Mouse (Mus musculus) thymus, adult 2 months (tissue): Measurements from ENCODE around the gene Lpcat3.

ENCODE experiments used
- CTCF ChIP-seq: fragments of 200-500 bp; IDR thresholded peaks from 2 replicates; pipeline ENCODE4 v1.5.1; 2012; ENCODE audit warnings: mild to moderate bottlenecking, control low read depth, low read length, moderate library complexity, borderline replicate concordance; ENCODE audit not compliant: control insufficient read depth, poor library complexity, insufficient read depth; ENCODE audit errors: extremely low read depth
- POLR2A ChIP-seq: fragments of 200-500 bp; IDR thresholded peaks from 2 replicates; pipeline ENCODE4 v1.6.1; 2012; ENCODE audit warnings: mild to moderate bottlenecking, low read length, control low read depth, moderate library complexity; ENCODE audit not compliant: control insufficient read depth, poor library complexity, insufficient read depth; ENCODE audit errors: extremely low read depth

DNA sequence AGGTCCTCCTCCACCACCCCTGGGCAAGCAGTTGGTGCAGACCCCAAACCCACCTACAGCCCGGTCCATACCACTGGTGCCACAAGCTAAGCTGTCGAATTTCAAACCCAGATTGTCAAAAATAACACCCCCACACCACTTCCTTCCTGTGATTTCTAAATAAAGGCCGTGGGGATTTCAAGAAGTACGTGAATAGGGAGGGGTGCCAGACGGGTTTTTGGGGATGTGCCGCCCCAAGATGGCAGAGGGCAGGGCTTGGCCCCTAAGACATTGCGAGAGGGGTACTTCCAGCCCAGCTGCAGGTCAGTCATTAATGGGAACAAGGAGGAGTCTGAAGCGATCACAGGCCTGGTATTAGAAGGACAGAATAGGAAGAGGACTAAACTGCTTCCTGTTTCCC lies 60.7 kb downstream of the Lpcat3 start:
- TF ChIP-seq CTCF (no peak), POLR2A (no peak)
